Mouse (Mus musculus) hindbrain, embryonic 11.5 days (tissue): Measurements from ENCODE around the gene Dgkq. TPM values are rescaled to one million over a fixed set of nuclear protein-coding genes. Genes with fewer than 3 reads are reported as not detected.

Source experiments
- ATAC-seq: fragments of 200-750 bp; cut with Nextera tagmentation; 2 replicates; pipeline ENCODE4 v1.8.0; 2017; ENCODE audit warnings: mild to moderate bottlenecking, moderate TSS enrichment, moderate library complexity; ENCODE audit not compliant: low FRiP score
- DNase-seq: peaks from one replicate; pipeline ENCODE4 v3.0.0-alpha.2; 2015; ENCODE audit warnings: low spot score
- H3K27ac ChIP-seq: fragments of 300-500 bp; sonication (generic); 2 replicates; pipeline ENCODE4 v1.5.1; 2014; ENCODE audit warnings: mild to moderate bottlenecking, low read depth, low read length
- H3K27me3 ChIP-seq: fragments of 300-500 bp; sonication (generic); 2 replicates; pipeline ENCODE4 v1.6.1; 2014; ENCODE audit warnings: mild to moderate bottlenecking, low read length, moderate library complexity, mixed read lengths; ENCODE audit not compliant: control insufficient read depth, insufficient read depth
- H3K36me3 ChIP-seq: fragments of 300-500 bp; sonication (generic); 2 replicates; pipeline ENCODE4 v1.6.1; 2014; ENCODE audit warnings: mild to moderate bottlenecking, low read length, moderate library complexity, mixed read lengths; ENCODE audit not compliant: control insufficient read depth, insufficient read depth
- H3K4me1 ChIP-seq: fragments of 300-500 bp; sonication (generic); replicated peaks from 2 replicates; pipeline ENCODE4 v1.6.1; 2014; ENCODE audit warnings: low read length, mixed read lengths; ENCODE audit not compliant: control insufficient read depth, insufficient read depth
- H3K4me2 ChIP-seq: fragments of 300-500 bp; sonication (generic); replicated peaks from 2 replicates; pipeline ENCODE4 v1.6.1; 2014; ENCODE audit warnings: mild to moderate bottlenecking, low read depth, low read length
- H3K4me3 ChIP-seq: fragments of 300-500 bp; sonication (generic); 2 replicates; pipeline ENCODE4 v1.5.1; 2014; ENCODE audit warnings: low read depth, low read length
- H3K9ac ChIP-seq: fragments of 300-500 bp; sonication (generic); 2 replicates; pipeline ENCODE4 v1.6.1; 2014; ENCODE audit warnings: low read depth, low read length
- H3K9me3 ChIP-seq: fragments of 300-500 bp; sonication (generic); 2 replicates; pipeline ENCODE4 v1.6.1; 2016; ENCODE audit warnings: low read length; ENCODE audit not compliant: control insufficient read depth
- WGBS: fragments of 180-500 bp; shearing (Covaris S2); extraction: QIAGEN DNeasy Blood & Tissue Kit; methylation state at CpG from one replicate; pipeline ENCODE4 v1.1.7; 2014; 5-methylcytosine and 5-hydroxymethylcytosine counted together
- polyA plus RNA-seq: library from polyadenylated mRNA; unstranded; fragments of >200 nt; fragmentation: Nextera tagmentation; extraction: Ambion mirVana; gene quantifications from 2 replicates; pipeline ENCODE4 v1.2.1, GENCODE M21; 2014

The Dgkq gene
- polyA plus RNA-seq, 1 experiment from 2014 or later: 8.2 TPM

DNA sequence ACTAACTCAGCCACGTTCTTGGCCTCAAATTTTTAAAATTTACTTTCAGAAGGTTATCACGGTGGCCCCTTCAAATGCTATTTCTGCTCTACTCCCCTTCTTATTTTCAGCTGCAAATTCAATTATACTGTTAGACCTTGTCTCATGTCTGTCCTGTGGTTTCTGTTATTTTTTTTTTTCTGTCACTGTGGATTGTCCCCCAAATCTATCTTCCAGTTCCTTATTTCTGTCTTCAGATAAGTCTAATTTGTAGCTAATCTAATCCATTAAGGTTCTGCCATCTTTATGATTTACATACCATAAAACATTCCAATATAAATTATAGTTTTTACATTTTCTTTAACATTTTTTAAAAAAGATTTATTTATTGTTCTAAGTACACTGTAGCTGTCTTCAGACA, 2.1 kb downstream of the Dgkq start:
- Histone ChIP-seq H3K27ac (no peak overlapping the region), H3K27me3 (no peaks in the 10 kb centered on the region), H3K4me2 (no peak overlapping the region), H3K9me3 (no peaks in the 10 kb centered on the region), H3K4me3 (no peak overlapping the region), H3K4me1 (0 out of 2 replicates have a peak, but pooled peaks cover 4% of the 10 kb centered on the region), H3K36me3 (no peaks in the 10 kb centered on the region), H3K9ac (no peak overlapping the region)
- DNase-seq (no peak), ATAC-seq (no peak)
- WGBS: 89% methylated on average over 2 of the region's 2 CpGs

GRCm38 (mm10) chr5:108665066-108665465, 4.4 kb downstream of the Dgkq start:
- no peaks in the 10 kb centered on the region for H3K9me3 ChIP-seq
- ATAC-seq (no peak), DNase-seq (no peak)
- H3K4me1 ChIP-seq: 0 out of 2 replicates have a peak, but pooled peaks cover 4% of the 10 kb centered on the region
- H3K9ac ChIP-seq: no peak overlapping the region
- H3K27me3 ChIP-seq: no peaks in the 10 kb centered on the region
- no peaks in the 10 kb centered on the region for H3K36me3 ChIP-seq
- no peak overlapping the region for H3K4me2 ChIP-seq
- no peak overlapping the region for H3K27ac ChIP-seq
- H3K4me3 ChIP-seq: no peak overlapping the region
- 52% methylated on average over 3 of the region's 3 CpGs for whole genome bisulfite sequencing

DNA sequence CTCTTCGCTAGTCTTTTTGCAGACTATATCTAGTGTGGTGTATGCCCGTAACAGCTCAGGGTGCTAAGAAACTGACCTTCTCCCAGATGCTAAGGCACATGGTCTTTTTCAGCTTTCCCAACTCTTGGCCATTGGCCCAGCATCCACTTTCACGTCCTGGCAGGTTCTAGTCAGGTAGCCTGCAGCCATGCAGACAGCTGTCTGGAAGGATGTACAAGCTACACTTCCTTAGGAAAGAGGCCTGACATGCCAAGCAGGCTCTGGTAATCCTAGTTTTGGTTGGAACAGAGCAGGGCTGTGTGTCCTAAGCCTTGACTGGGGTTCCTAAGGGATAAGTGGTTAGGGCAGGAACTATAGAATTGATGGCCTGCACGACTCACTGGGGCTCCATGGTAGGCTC, 6.7 kb downstream of the Dgkq start:
- Histone ChIP-seq H3K9me3 (no peaks in the 10 kb centered on the region), H3K36me3 (no peaks in the 10 kb centered on the region)

GRCm38 (mm10) chr5:108660632-108661268, 8.7 kb downstream of the Dgkq start:
- H3K9me3 ChIP-seq: no peaks in the 10 kb centered on the region
- H3K4me1 ChIP-seq: 0 out of 2 replicates have a peak, but pooled peaks cover 5% of the 10 kb centered on the region
- H3K4me3 ChIP-seq: peak overlapping the region; percentile 78
- H3K27ac ChIP-seq: no peak overlapping the region
- H3K9ac ChIP-seq: peak overlapping the region; percentile 83
- H3K4me2 ChIP-seq: peak overlapping the region; percentile 91
- peak; percentile 99 for ATAC-seq
- 12% methylated on average over 36 of the region's 36 CpGs for WGBS
- no peaks in the 10 kb centered on the region for H3K27me3 ChIP-seq
- DNase-seq: peak; percentile 94
- no peaks in the 10 kb centered on the region for H3K36me3 ChIP-seq

More for the DNA sequence above, 6.7 kb downstream of the Dgkq start:
- Histone ChIP-seq H3K4me2 (no peak overlapping the region), H3K4me1 (0 out of 2 replicates have a peak, but pooled peaks cover 5% of the 10 kb centered on the region), H3K9ac (no peak overlapping the region), H3K4me3 (no peak overlapping the region), H3K27ac (no peak overlapping the region), H3K27me3 (no peaks in the 10 kb centered on the region)
- ATAC-seq (no peak), DNase-seq (no peak)
- WGBS: 81% methylated on average over 4 of the region's 4 CpGs

DNA sequence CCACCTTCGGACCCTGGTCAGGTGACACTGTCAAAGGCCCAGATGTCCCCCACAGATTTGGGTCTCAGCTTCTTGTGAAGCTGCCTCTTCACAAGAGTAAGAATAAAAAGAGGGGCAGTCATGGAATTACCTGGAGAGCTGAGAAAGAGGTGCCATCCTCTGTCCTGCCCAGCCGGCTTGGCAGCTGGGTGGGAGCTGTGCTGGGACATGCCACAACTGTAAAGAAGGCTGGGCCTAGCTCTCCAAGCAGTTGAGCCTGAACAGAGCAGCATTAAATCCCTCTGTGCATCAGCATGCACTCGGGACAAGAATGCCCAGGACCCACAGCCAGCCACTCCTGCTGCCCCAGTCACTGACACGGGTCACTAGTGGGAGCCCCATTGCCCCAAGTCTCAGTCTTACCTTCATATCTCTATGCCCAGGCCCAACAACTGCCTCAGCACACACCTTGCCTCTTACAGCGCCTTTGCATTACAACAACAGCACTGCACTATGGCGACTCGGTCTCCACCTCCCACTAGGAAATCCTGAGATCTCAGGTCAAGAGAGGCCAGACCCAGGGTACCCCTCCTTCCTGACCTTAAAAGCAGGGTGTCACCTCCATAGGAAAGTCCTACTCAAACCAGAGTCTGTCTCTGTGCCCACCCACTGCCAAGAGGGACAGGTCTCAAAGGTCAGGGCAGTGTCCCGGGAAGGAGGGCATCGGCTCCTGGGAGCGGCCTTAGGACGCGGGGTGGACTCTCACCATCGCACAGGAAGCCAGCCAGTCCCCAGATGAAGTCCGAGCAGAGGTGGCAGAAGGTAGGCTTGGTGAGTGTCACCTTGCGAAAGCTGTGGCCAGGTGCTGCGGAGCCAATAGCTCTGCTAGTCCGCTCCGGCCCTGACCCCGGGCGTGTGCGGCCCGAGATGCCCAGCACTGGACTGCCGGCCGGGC, 9.5 kb downstream of the Dgkq start, which contains the start of gene Idua:
Idua (plus strand) TSS at position 634 of the 934 bp plus-strand sequence.
- DNase-seq: no peak
- H3K9me3 ChIP-seq: no peaks in the 10 kb centered on the region
- H3K36me3 ChIP-seq: peaks cover 1% of the 10 kb centered on the region; the same call in 1 of the 2 replicates
- H3K9ac ChIP-seq: peak within 1 kb of the TSS; percentile 83
- peak; percentile 25 for ATAC-seq
- 10% methylated on average over 24 of the region's 24 CpGs for WGBS
- H3K27me3 ChIP-seq: no peaks in the 10 kb centered on the region
- H3K4me2 ChIP-seq: peak within 1 kb of the TSS; percentile 91
- H3K4me1 ChIP-seq: 0 out of 2 replicates have a peak, but pooled peaks cover 5% of the 10 kb centered on the region
- H3K4me3 ChIP-seq: peak within 1 kb of the TSS; percentile 78
- H3K27ac ChIP-seq: no peak within 1 kb of the TSS

- DNase-seq: no peak
- Histone ChIP-seq H3K27me3 (no peaks in the 10 kb centered on the region), H3K4me3 (no peak overlapping the region), H3K9ac (no peak overlapping the region), H3K4me1 (0 out of 2 replicates have a peak, but pooled peaks cover 5% of the 10 kb centered on the region), H3K27ac (no peak overlapping the region), H3K9me3 (no peaks in the 10 kb centered on the region), H3K36me3 (peaks cover 7% of the 10 kb centered on the region; the same call in 1 of the 2 replicates), H3K4me2 (no peak overlapping the region)
- WGBS: 86% methylated on average over 1 of the region's 1 CpGs
- no peak for ATAC-seq
Measured at GRCm38 (mm10) chr5:108658611-108659010, 10.9 kb downstream of the Dgkq start.

- Histone ChIP-seq H3K36me3 (peaks cover 7% of the 10 kb centered on the region; the same call in 1 of the 2 replicates), H3K4me3 (no peak overlapping the region), H3K27ac (no peak overlapping the region), H3K9ac (no peak overlapping the region), H3K4me1 (0 out of 2 replicates have a peak, but pooled peaks cover 5% of the 10 kb centered on the region), H3K4me2 (no peak overlapping the region), H3K9me3 (no peaks in the 10 kb centered on the region), H3K27me3 (no peaks in the 10 kb centered on the region)
- ATAC-seq (no peak), DNase-seq (no peak)
- WGBS: 81% methylated on average over 5 of the region's 5 CpGs
Measured at GRCm38 (mm10) chr5:108657406-108657805, 12.1 kb downstream of the Dgkq start.

DNA sequence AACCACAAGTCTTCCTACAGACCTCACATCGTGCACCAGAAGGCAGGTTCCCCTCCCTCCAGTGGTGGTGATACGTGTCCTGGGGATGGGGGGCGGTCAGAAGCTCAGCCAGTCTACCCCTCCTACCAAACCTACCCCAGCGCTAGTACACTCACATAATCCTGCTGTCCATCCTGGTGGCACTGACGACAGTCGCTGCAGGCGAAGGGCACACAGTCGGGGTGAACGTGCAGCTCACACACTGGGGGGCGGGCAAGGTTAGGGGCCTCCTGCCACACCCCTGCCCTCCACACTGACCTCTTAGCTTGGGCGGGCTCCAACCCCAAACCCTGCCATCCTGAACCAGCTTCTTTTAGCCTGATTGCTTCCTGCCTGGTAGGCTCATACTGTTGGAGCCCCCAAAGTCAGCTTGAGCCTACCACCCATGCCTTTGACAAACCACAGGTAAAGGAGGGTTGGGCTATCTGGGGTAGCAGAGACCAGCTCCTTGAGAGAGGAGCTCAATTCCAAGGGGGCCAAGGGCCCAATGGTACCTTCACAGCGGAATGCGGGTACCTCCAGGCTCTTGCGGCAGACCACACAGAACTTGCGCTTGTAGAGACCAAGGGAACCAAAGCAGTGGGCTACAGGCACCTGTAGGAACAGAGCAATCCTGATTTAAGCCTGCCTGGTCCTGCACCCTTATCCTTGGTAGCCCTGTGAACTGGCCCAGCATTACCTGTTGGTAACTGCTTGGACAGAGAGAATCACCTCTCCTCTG, 13.4 kb downstream of the Dgkq start:
- Histone ChIP-seq H3K4me1 (0 out of 2 replicates have a peak, but pooled peaks cover 5% of the 10 kb centered on the region), H3K9me3 (no peaks in the 10 kb centered on the region), H3K9ac (no peak overlapping the region), H3K36me3 (peaks cover 7% of the 10 kb centered on the region; the same call in 1 of the 2 replicates), H3K27me3 (no peaks in the 10 kb centered on the region), H3K4me3 (no peak overlapping the region), H3K27ac (no peak overlapping the region), H3K4me2 (no peak overlapping the region)
- no peak for ATAC-seq
- WGBS: 95% methylated on average over 15 of the region's 15 CpGs
- no peak for DNase-seq
